Mouse (Mus musculus): Measurements from ENCODE around the gene Snx13.
A peak's percentile ranks its signal among the peaks of the same experiment; 100 is the strongest.

Gene Snx13

GRCm38 (mm10) chr12:35046310-35046998, 532 bp upstream of the Snx13 start:
- ATAC-seq (ENCODE audit: insufficient number of reproducible peaks, low FRiP score, low TSS enrichment) = no peak; the same call in 1 of the 2 replicates

GRCm38 (mm10) chr12:35047320-35048225, 587 bp downstream of the Snx13 start:
- ATAC-seq (ENCODE audit: insufficient number of reproducible peaks, low FRiP score, low TSS enrichment) = peak; percentile 67

GRCm38 (mm10) chr12:35048891-35049290, 1.9 kb downstream of the Snx13 start:
- ATAC-seq (ENCODE audit: insufficient number of reproducible peaks, low FRiP score, low TSS enrichment) = no peak

GRCm38 (mm10) chr12:35050501-35050900, 3.5 kb downstream of the Snx13 start:
- no peak for ATAC-seq (ENCODE audit: insufficient number of reproducible peaks, low FRiP score, low TSS enrichment)

GRCm38 (mm10) chr12:35050964-35051758, 4.2 kb downstream of the Snx13 start:
- no peak for ATAC-seq (ENCODE audit: insufficient number of reproducible peaks, low FRiP score, low TSS enrichment)

GRCm38 (mm10) chr12:35054420-35054819, 7.4 kb downstream of the Snx13 start:
- 0 out of 2 replicates have a peak, but pooled peaks have one; percentile 45 for ATAC-seq (ENCODE audit: insufficient number of reproducible peaks, low FRiP score, low TSS enrichment)

- ATAC-seq (ENCODE audit: insufficient number of reproducible peaks, low FRiP score, low TSS enrichment) = no peak
Measured at GRCm38 (mm10) chr12:35055114-35056095, 8.4 kb downstream of the Snx13 start.

GRCm38 (mm10) chr12:35063697-35064468, 16.9 kb downstream of the Snx13 start:
- ATAC-seq (ENCODE audit: insufficient number of reproducible peaks, low FRiP score, low TSS enrichment) = peak; percentile 96

- ATAC-seq (ENCODE audit: insufficient number of reproducible peaks, low FRiP score, low TSS enrichment) = no peak
Measured at GRCm38 (mm10) chr12:35067621-35068020, 20.6 kb downstream of the Snx13 start.

GRCm38 (mm10) chr12:35071336-35071735, 24.4 kb downstream of the Snx13 start:
- ATAC-seq (ENCODE audit: insufficient number of reproducible peaks, low FRiP score, low TSS enrichment) = peak; percentile 95

- ATAC-seq (ENCODE audit: insufficient number of reproducible peaks, low FRiP score, low TSS enrichment) = 0 out of 2 replicates have a peak, but pooled peaks have one; percentile 22
Measured at GRCm38 (mm10) chr12:35072178-35072577, 25.2 kb downstream of the Snx13 start.

- ATAC-seq (ENCODE audit: insufficient number of reproducible peaks, low FRiP score, low TSS enrichment) = no peak
Measured at GRCm38 (mm10) chr12:35075993-35076392, 29.0 kb downstream of the Snx13 start.

GRCm38 (mm10) chr12:35123549-35123948, 76.6 kb downstream of the Snx13 start:
- ATAC-seq (ENCODE audit: insufficient number of reproducible peaks, low FRiP score, low TSS enrichment) = no peak

- ATAC-seq (ENCODE audit: insufficient number of reproducible peaks, low FRiP score, low TSS enrichment) = no peak
Measured at GRCm38 (mm10) chr12:35153186-35153585, 106.2 kb downstream of the Snx13 start.

GRCm38 (mm10) chr12:35154149-35154548, 107.2 kb downstream of the Snx13 start:
- ATAC-seq (ENCODE audit: insufficient number of reproducible peaks, low FRiP score, low TSS enrichment) = no peak

GRCm38 (mm10) chr12:35157237-35157636, 110.3 kb downstream of the Snx13 start:
- no peak for ATAC-seq (ENCODE audit: insufficient number of reproducible peaks, low FRiP score, low TSS enrichment)

GRCm38 (mm10) chr12:35161690-35162089, 114.7 kb downstream of the Snx13 start:
- no peak for ATAC-seq (ENCODE audit: insufficient number of reproducible peaks, low FRiP score, low TSS enrichment)

GRCm38 (mm10) chr12:35170275-35170674, 123.3 kb downstream of the Snx13 start:
- ATAC-seq (ENCODE audit: insufficient number of reproducible peaks, low FRiP score, low TSS enrichment) = no peak

- no peak for ATAC-seq (ENCODE audit: insufficient number of reproducible peaks, low FRiP score, low TSS enrichment)
Measured at GRCm38 (mm10) chr12:35175938-35176337, 129.0 kb downstream of the Snx13 start.
